Mouse (Mus musculus): Measurements from ENCODE around the gene Gm18596.
"Not testable (repeated sequence)": the region's sequence is repeated elsewhere in the genome, so short reads cannot be mapped to it uniquely, and the experiment has no call there.

The Gm18596 gene

GRCm38 (mm10) chr10:77741924-77742688 is at the start of gene Gm18596:
Gm18596 (minus strand) TSS chr10:77742638.
- DNase-seq (ENCODE audit: low read depth, low spot score), result not testable (repeated sequence)

- no peak for DNase-seq (ENCODE audit: low read depth, low spot score)
Measured at GRCm38 (mm10) chr10:77788621-77789020, 46.2 kb upstream of the Gm18596 start.

GRCm38 (mm10) chr10:77787876-77788275 is 45.4 kb upstream of the Gm18596 start, which contains the start of gene Gm7137:
Gm7137 (minus strand) TSS chr10:77788200.
- not testable (repeated sequence) for DNase-seq (ENCODE audit: low read depth, low spot score)

- not testable (repeated sequence) for DNase-seq (ENCODE audit: low read depth, low spot score)
Measured at GRCm38 (mm10) chr10:77783396-77783795, 41.0 kb upstream of the Gm18596 start.

DNA sequence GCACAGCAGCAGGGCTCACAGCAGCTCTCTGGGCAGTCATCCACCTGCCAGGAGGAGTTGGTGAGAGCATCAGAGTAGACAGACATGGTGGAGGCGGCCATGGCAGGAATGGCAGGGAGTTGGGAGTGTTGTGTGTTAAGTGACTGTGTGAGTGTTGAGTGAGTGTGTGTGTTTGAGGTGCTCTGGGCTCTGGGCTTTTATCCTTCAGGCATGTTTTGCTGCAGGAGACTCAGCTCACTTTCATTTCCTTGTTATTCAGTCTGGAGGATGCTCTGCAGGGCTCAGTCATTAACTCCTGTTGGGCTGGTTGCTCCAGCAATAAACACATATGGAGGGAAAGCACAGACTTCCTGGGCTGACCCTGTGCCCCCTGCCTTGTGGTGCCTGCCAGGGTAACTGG is 40.0 kb upstream of the Gm18596 start, which contains the start of gene Gm3250:
Gene Gm3250 (minus strand): TSS at position 101 of the 400 bp plus-strand sequence.
- not testable (repeated sequence) for DNase-seq (ENCODE audit: low read depth, low spot score)

DNA sequence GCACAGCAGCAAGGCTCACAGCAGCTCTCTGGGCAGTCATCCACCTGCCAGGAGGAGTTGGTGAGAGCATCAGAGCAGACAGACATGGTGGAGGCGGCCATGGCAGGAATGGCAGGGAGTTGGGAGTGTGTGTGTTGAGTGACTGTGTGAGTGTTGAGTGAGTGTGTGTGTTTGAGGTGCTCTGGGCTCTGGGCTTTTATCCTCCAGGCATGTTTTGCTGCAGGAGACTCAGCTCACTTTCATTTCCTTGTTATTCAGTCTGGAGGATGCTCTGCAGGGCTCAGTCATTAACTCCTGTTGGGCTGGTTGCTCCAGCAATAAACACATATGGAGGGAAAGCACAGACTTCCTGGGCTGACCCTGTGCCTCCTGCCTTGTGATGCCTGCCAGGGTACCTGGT is 34.4 kb upstream of the Gm18596 start, which contains the start of gene Gm7138:
Gene Gm7138 (minus strand): TSS at position 101 of the 400 bp plus-strand sequence.
- DNase-seq (ENCODE audit: low read depth, low spot score), result not testable (repeated sequence)

GRCm38 (mm10) chr10:77772142-77772541 is 29.7 kb upstream of the Gm18596 start:
- DNase-seq (ENCODE audit: low read depth, low spot score), result not testable (repeated sequence)

GRCm38 (mm10) chr10:77771225-77771624 is 28.8 kb upstream of the Gm18596 start, which contains the start of gene Gm3238:
Gm3238 (minus strand) TSS chr10:77771325.
- not testable (repeated sequence) for DNase-seq (ENCODE audit: low read depth, low spot score)

GRCm38 (mm10) chr10:77769727-77770126 is 27.3 kb upstream of the Gm18596 start:
- no peak for DNase-seq (ENCODE audit: low read depth, low spot score)

- DNase-seq (ENCODE audit: low read depth, low spot score), result not testable (repeated sequence)
Measured at GRCm38 (mm10) chr10:77759582-77759981, 17.1 kb upstream of the Gm18596 start, which contains the start of gene Gm3233. Gm3233 (minus strand) TSS chr10:77759682.

- no peak for DNase-seq (ENCODE audit: low read depth, low spot score)
Measured at GRCm38 (mm10) chr10:77753448-77753847, 11.0 kb upstream of the Gm18596 start.

DNA sequence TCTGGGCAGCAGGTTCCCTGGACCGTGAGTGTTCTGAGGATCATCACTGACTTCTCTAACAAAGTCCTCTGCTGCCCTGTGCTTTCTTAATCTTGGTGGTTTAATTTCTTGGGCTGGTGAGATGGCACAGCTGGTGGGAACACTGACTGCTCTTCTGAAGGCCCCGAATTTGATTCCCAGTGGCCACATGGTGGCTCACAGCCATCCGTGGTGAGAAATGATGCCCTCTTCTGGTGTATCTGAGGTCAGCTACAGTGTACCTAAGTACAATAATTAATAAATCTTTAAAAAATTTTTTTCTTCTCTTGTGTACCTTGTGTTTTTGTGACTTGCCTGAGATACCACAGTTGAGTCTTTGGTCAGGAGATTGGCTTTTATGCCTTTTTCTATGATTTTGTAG is 9.9 kb upstream of the Gm18596 start:
- DNase-seq (ENCODE audit: low read depth, low spot score), result not testable (repeated sequence)

DNA sequence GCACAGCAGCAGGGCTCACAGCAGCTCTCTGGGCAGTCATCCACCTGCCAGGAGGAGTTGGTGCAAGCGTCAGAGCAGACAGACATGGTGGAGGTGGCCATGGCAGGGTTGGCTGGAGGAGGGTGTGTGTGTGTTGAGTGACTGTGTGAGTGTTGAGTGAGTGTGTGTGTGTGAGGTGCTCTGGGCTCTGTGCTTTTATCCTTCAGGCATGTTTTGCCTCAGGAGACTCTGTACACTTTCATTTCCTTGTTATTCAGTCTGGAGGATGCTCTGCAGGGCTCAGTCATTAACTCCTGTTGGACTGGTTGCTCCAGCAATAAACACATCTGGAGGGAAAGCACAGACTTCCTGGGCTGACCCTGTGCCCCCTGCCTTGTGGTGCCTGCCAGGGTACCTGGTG is 8.8 kb upstream of the Gm18596 start, which contains the start of gene Gm9736:
Gene Gm9736 (minus strand): TSS at position 101 of the 400 bp plus-strand sequence.
- DNase-seq (ENCODE audit: low read depth, low spot score), result not testable (repeated sequence)

- not testable (repeated sequence) for DNase-seq (ENCODE audit: low read depth, low spot score)
Measured at GRCm38 (mm10) chr10:77750686-77751085, 8.2 kb upstream of the Gm18596 start.

DNA sequence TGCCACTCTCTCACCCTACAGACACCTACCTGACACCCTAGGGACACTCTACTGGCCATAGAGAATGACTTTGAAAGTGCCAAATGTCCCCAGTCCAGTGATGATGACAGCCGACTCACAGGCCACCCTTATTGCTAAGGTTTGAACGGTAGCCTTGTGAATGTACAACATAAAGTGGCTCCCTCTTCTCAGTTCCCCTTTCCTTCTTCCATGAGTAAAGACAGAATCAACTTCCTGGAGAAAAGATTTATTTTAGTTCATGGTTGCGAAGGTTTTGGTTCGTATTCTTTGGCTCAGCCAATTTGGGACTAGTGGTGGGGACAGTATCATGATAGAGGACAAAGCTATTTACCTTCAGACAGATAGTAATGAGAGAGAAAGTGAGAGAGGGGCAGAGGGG is 3.5 kb downstream of the Gm18596 start:
- no peak for DNase-seq (ENCODE audit: low read depth, low spot score)

DNA sequence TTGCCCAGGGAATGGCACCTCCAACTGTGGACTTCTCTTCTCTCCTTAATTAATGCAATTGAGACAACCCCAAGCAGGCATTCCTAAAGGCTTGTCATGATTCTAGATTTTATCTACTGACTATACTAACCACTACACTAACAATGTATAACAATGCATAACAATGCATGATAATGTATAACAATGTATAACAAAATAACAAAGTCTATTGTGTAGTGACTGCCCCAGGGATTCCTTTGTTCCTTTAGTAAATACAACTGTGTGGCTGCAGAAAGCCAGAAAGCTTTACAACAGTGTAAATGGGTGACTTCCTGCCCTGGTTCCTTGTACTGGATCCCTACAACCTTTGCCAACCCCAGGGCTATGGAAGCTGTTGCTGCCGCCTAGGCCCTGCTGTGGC is 6.5 kb downstream of the Gm18596 start:
- no peak for DNase-seq (ENCODE audit: low read depth, low spot score)

DNA sequence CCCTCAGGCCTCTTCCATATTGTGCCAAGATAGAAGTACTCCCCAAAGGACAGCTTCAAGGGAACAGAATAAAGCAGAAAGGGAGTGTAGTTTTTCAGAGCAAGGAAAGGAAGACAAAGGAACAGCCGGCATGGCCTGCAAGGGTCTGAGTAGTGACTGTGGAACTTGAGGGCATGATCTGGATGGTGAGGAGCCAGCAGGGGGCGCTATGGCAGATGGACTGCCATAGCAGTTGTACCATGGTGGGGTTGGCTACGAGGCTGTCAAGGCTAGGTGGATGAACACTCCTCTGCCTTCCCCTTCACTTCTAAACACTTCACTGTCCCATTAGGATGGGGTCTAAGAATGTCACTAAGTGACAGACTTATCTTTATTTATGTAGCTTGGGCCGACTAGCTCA is 13.2 kb downstream of the Gm18596 start:
- no peak for DNase-seq (ENCODE audit: low read depth, low spot score)

GRCm38 (mm10) chr10:77728280-77728679 is 14.2 kb downstream of the Gm18596 start:
- no peak for DNase-seq (ENCODE audit: low read depth, low spot score)

DNA sequence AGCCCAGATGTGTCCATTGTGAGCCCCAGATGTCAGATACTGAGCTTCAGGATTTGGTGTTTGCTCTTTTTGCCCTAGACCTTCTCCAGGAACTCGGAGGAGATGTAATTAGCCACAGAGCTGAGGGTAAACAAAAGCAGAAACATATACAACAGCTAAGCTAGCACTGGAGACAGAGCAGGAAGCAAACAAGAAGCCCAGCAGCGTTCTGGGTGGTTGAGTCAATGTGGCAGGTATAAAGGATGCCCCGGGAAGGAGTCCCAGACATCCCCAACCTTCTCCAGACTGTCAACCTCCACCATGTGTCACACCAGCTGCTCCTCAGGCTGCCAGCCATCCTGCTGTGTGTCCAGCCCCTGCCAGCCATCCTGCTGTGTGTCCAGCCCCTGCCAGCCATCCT is 16.3 kb downstream of the Gm18596 start, which contains the start of gene Gm10100:
Gene Gm10100 (plus strand): TSS at position 301 of the 400 bp plus-strand sequence.
- DNase-seq (ENCODE audit: low read depth, low spot score), result no peak

- DNase-seq (ENCODE audit: low read depth, low spot score), result no peak
Measured at GRCm38 (mm10) chr10:77724855-77725254, 17.6 kb downstream of the Gm18596 start.

DNA sequence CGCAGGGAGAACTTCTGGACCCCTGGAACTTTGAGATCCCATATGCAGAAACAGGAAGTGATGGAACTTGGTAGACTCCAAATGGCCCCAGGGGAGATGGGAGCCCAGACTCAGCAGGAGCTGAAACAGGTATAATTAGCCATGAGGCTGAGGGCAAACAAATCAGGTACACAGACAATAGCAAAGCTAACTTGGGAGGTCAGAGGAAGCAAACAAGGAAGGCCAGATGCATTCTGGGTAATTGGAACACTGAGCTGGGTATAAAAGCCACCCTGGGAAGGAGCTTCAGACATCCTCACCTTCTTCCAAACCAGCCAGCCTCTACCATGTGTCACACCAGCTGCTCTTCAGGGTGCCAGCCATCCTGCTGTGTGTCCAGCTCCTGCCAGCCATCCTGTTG is 22.1 kb downstream of the Gm18596 start, which contains the start of gene Krtap12-1:
Gene Krtap12-1 (plus strand): TSS at position 301 of the 400 bp plus-strand sequence.
- DNase-seq (ENCODE audit: low read depth, low spot score), result not testable (repeated sequence)

- DNase-seq (ENCODE audit: low read depth, low spot score), result no peak
Measured at GRCm38 (mm10) chr10:77715507-77715906, 26.9 kb downstream of the Gm18596 start, which contains the start of gene Gm10142. Gm10142 (plus strand) TSS chr10:77715807.
